Mouse (Mus musculus) CH12.LX (cell line): ENCODE data around the gene Acat1.

Experiments
- CHD2 ChIP-seq: IDR thresholded peaks from 2 replicates; pipeline ENCODE4 v1.6.1; 2011; ENCODE audit warnings: low read length, improper control_type of control experiment
- CTCF ChIP-seq, 2 experiments: IDR thresholded peaks in 1 of 2; conservative IDR thresholded peaks in 1 of 2; 2 replicates each; pipeline ENCODE4 v1.5.1; 2011 to 2012; ENCODE audit warnings: low read depth in 2 of 2, low read length in 2 of 2, improper control_type of control experiment in 1 of 2, inconsistent platforms in 1 of 2, mild to moderate bottlenecking in 1 of 2, moderate library complexity in 1 of 2
- E2F4 ChIP-seq: IDR thresholded peaks from 2 replicates; pipeline ENCODE4 v1.6.1; 2011; ENCODE audit warnings: low read depth, low read length, improper control_type of control experiment; ENCODE audit not compliant: insufficient replicate concordance
- EP300 ChIP-seq: IDR thresholded peaks from 2 replicates; pipeline ENCODE4 v1.6.1; 2011; ENCODE audit warnings: low read length, improper control_type of control experiment
- ETS1 ChIP-seq: conservative IDR thresholded peaks from 2 replicates; pipeline ENCODE4 v1.6.1; 2012; ENCODE audit warnings: low read depth, mild to moderate bottlenecking, inconsistent platforms, low read length, improper control_type of control experiment, moderate library complexity
- HCFC1 ChIP-seq: IDR thresholded peaks from 2 replicates; pipeline ENCODE4 v1.6.1; 2012; ENCODE audit warnings: low read depth, mild to moderate bottlenecking, inconsistent platforms, low read length, improper control_type of control experiment
- JUN ChIP-seq: IDR thresholded peaks from 2 replicates; pipeline ENCODE4 v1.6.1; 2011; ENCODE audit warnings: low read depth, mild to moderate bottlenecking, low read length, improper control_type of control experiment, moderate library complexity; ENCODE audit not compliant: insufficient read depth
- MAFK ChIP-seq: IDR thresholded peaks from 2 replicates; pipeline ENCODE4 v1.6.1; 2011; ENCODE audit warnings: low read length, improper control_type of control experiment; ENCODE audit not compliant: insufficient replicate concordance
- MXI1 ChIP-seq: IDR thresholded peaks from 2 replicates; pipeline ENCODE4 v1.6.1; 2011; ENCODE audit warnings: mild to moderate bottlenecking, low read depth, low read length, improper control_type of control experiment
- POLR2A ChIP-seq: IDR thresholded peaks from 2 replicates; pipeline ENCODE4 v1.6.1; 2011; ENCODE audit warnings: low read depth, mild to moderate bottlenecking, improper control_type of control experiment, low read length
- SMC3 ChIP-seq: IDR thresholded peaks from 2 replicates; pipeline ENCODE4 v1.6.1; 2011; ENCODE audit warnings: low read depth, low read length, improper control_type of control experiment
- TCF12 ChIP-seq: IDR thresholded peaks from 2 replicates; pipeline ENCODE4 v1.6.1; 2014; ENCODE audit warnings: low read depth, mild to moderate bottlenecking, inconsistent platforms, low read length, improper control_type of control experiment
- UBTF ChIP-seq: IDR thresholded peaks from 2 replicates; pipeline ENCODE4 v1.6.1; 2012; ENCODE audit warnings: low read depth, mild to moderate bottlenecking, inconsistent platforms, low read length, improper control_type of control experiment, moderate library complexity

GRCm38 (mm10) chr9:53634796-53635195, 24.6 kb upstream of the Acat1 start:
- no peak for TF ChIP-seq EP300
- no peak for TF ChIP-seq POLR2A
- TF ChIP-seq CTCF (conservative IDR thresholded peaks at IDR 0.05 in 1 of 2, IDR thresholded peaks at IDR 0.05 in 1 of 2; ENCODE audit: low read depth in 2 of 2, low read length in 2 of 2): no peak
- no peak for TF ChIP-seq MXI1
- no peak for TF ChIP-seq JUN
- no peak for TF ChIP-seq TCF12
- TF ChIP-seq E2F4: no peak
- TF ChIP-seq SMC3: no peak
- TF ChIP-seq MAFK: no peak
- no peak for TF ChIP-seq ETS1
- no peak for TF ChIP-seq UBTF
- no peak for TF ChIP-seq CHD2
- no peak for TF ChIP-seq HCFC1
